ENCODE assay signal across 7 mouse cellular contexts in genomic region chr13:108301411-108301810, GRCm38 (mm10). TPM values are rescaled to one million over a fixed set of nuclear protein-coding genes. Genes with fewer than 3 reads are reported as not detected.
DNase-seq lines count a peak whose midpoint lies in the region; ATAC-seq and TF ChIP-seq lines count a peak whose summit lies in the region.

No protein-coding gene starts in this region.

- no peak for TF ChIP-seq CTCF in gastrocnemius, adult 2 months (IDR thresholded peaks at IDR 0.05)

- DNase-seq in right cerebral cortex, postnatal 14 days, result peak; percentile 6
- no peak for DNase-seq in right cerebral cortex, postnatal 25 days
- DNase-seq in forelimb bud, embryonic 11.5 days (ENCODE audit: low read depth, low spot score), result peak; percentile 42
- no peak for DNase-seq in adrenal gland, postnatal 10 days
- no peak for DNase-seq in T-cell, adult 2 months (ENCODE audit: low spot score)
- DNase-seq in gastrocnemius, adult 2 months, result no peak

- peaks cover 28% of the 10 kb centered on the region for H3K4me1 ChIP-seq in limb, embryonic 12.5 days (replicated peaks)

- H3K36me3 ChIP-seq in limb, embryonic 12.5 days, result no peaks in the 10 kb centered on the region

- no peak overlapping the region for H3K4me3 ChIP-seq in limb, embryonic 12.5 days (replicated peaks)
- no peak overlapping the region for H3K4me3 ChIP-seq in gastrocnemius, adult 2 months

- no peak overlapping the region for H3K9ac ChIP-seq in limb, embryonic 12.5 days (replicated peaks)

- H3K27me3 ChIP-seq in limb, embryonic 12.5 days, result no peaks in the 10 kb centered on the region

- no peak; the same call in 1 of the 2 replicates for ATAC-seq in limb, embryonic 12.5 days (ENCODE audit: insufficient number of reproducible peaks, insufficient read depth, low FRiP score, low TSS enrichment, low read depth)

- no peaks in the 10 kb centered on the region for H3K9me3 ChIP-seq in limb, embryonic 12.5 days

- intact Hi-C loops in gastrocnemius, adult 2 months (cut with DNase I), result no loop called here

- H3K4me2 ChIP-seq in limb, embryonic 12.5 days, result no peak overlapping the region

- peak overlapping the region; percentile 70 for H3K27ac ChIP-seq in limb, embryonic 12.5 days
- no peak overlapping the region for H3K27ac ChIP-seq in gastrocnemius, adult 2 months

- WGBS in limb, embryonic 12.5 days, result 35% methylated on average over 7 of the region's 7 CpGs

RNA-seq across cellular contexts. Expression of gene Depdc1b, which starts 14.7 kb away (rescaled TPM):
- 15.5 and 18.9 TPM in 2 replicates for polyA plus RNA-seq in limb, embryonic 12.5 days (2016; fragmentation: Nextera tagmentation; extraction: Ambion mirVana)
- total RNA-seq in adrenal gland, postnatal 10 days (2021), result 1 to 10 TPM; 2.7 to 4.1 TPM
- total RNA-seq in gastrocnemius, adult 2 months (2021), result not detected

Comparison
In these comparisons a context has a peak if more than half of its experiments do, and no peak if none do; other contexts are left out.
1. DNase-seq: peak in right cerebral cortex, postnatal 14 days (single experiment) and forelimb bud, embryonic 11.5 days (single experiment); none in right cerebral cortex, postnatal 25 days (single experiment), adrenal gland, postnatal 10 days (single experiment), T-cell, adult 2 months (single experiment) and gastrocnemius, adult 2 months (single experiment).